Mouse (Mus musculus) brown adipose tissue, adult 24 weeks (tissue): ENCODE results near the gene Clasp1. TPM values are rescaled to one million over a fixed set of nuclear protein-coding genes. Genes with fewer than 3 reads are reported as not detected.

Source experiments
- H3K27ac ChIP-seq: fragments of 200-500 bp; replicated peaks from 2 replicates; pipeline ENCODE4 v1.5.1; 2012; ENCODE audit warnings: low read depth, mild to moderate bottlenecking, low read length
- H3K4me1 ChIP-seq: fragments of 200-500 bp; 2 replicates; pipeline ENCODE4 v1.6.1; 2012; ENCODE audit warnings: low read length, mixed read lengths; ENCODE audit not compliant: control insufficient read depth, insufficient read depth, insufficient read length
- H3K4me3 ChIP-seq: fragments of 200-500 bp; 2 replicates; pipeline ENCODE4 v1.5.1; 2012; ENCODE audit warnings: low read depth, mild to moderate bottlenecking, low read length, moderate library complexity; ENCODE audit not compliant: insufficient read depth
- polyA plus RNA-seq: library from polyadenylated mRNA; stranded (reverse); fragments of >200 nt; gene quantifications from 2 replicates; pipeline ENCODE4 v1.2.4, GENCODE M21; 2012; ENCODE audit not compliant: missing spikeins, insufficient read depth, insufficient read length

Gene Clasp1
- polyA plus RNA-seq, 1 experiment = 11.5 TPM

DNA sequence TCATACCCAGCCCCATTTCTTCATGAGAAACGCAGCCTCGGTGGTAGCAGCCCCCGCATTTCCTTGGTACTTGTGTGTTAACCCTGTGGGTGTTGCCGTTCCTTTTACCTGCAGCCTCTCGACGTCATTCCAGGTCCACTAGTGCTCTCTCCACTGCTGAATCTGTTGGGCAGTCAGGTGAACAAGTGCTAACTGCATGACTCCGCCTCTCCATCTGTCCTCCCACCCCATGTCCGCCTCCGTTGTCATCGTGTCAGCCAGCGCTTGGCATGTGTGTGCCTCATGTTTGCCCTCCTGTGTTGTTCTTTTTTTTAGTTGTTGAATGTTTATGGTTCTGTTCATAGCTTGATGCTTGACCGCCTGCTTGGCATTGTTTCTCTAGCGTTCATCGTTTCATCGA, 147.2 kb downstream of the Clasp1 start:
- H3K4me3 ChIP-seq = no peak overlapping the region

DNA sequence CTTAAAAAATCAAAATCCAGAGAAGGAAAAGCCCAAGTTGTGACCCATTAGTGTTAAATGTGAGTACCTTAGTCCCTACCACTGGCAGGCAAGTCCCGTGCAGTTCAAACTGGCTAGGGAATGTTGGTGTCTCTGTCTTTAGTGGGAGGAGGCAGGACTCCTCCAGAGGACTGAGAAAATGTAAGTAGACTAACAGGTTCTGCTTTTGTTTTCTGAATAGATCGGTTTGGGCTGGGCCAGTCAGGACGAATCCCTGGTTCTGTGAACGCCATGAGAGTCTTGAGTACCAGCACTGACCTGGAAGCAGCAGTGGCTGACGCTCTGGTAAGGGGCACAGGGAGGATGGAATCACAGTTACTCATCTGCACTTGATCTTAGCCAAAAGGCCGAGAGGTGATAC, 150.2 kb downstream of the Clasp1 start:
- H3K4me1 ChIP-seq = no peaks in the 10 kb centered on the region
- no peak overlapping the region for H3K27ac ChIP-seq
- H3K4me3 ChIP-seq = no peak overlapping the region

More for the DNA sequence above, 147.2 kb downstream of the Clasp1 start:
- no peaks in the 10 kb centered on the region for H3K4me1 ChIP-seq
- H3K27ac ChIP-seq = no peak overlapping the region

GRCm38 (mm10) chr1:118542880-118543279, 154.0 kb downstream of the Clasp1 start:
- H3K4me1 ChIP-seq = no peaks in the 10 kb centered on the region
- H3K27ac ChIP-seq = no peak overlapping the region
- H3K4me3 ChIP-seq = no peak overlapping the region

DNA sequence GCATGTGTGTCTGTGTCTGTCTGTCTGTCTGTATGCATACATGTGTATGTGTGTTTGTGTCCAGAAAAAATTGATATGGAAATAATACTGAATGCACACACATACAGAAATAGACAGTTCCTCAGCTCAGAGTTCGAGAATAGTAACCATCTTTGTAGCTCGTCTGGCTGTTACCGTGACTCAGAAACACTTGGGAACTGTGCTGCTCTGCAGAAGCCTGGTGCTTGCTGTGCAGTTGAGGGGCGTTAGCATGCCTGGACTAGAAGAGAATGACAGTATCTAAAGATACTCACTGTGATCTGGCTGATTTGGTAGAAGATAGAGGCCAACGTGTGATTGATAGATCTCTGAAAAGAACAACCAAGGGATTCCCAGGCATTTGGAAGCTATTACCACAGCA, 159.9 kb downstream of the Clasp1 start:
- Histone ChIP-seq H3K4me1 (no peaks in the 10 kb centered on the region), H3K27ac (no peak overlapping the region), H3K4me3 (no peak overlapping the region)

GRCm38 (mm10) chr1:118551152-118551551, 162.3 kb downstream of the Clasp1 start:
- H3K4me3 ChIP-seq = no peak overlapping the region
- no peak overlapping the region for H3K27ac ChIP-seq
- H3K4me1 ChIP-seq = no peaks in the 10 kb centered on the region

GRCm38 (mm10) chr1:118552071-118552470, 163.2 kb downstream of the Clasp1 start:
- Histone ChIP-seq H3K4me1 (no peaks in the 10 kb centered on the region), H3K4me3 (no peak overlapping the region), H3K27ac (no peak overlapping the region)

- no peak overlapping the region for H3K27ac ChIP-seq
- no peaks in the 10 kb centered on the region for H3K4me1 ChIP-seq
- no peak overlapping the region for H3K4me3 ChIP-seq
Measured at GRCm38 (mm10) chr1:118553045-118553444, 164.2 kb downstream of the Clasp1 start.

DNA sequence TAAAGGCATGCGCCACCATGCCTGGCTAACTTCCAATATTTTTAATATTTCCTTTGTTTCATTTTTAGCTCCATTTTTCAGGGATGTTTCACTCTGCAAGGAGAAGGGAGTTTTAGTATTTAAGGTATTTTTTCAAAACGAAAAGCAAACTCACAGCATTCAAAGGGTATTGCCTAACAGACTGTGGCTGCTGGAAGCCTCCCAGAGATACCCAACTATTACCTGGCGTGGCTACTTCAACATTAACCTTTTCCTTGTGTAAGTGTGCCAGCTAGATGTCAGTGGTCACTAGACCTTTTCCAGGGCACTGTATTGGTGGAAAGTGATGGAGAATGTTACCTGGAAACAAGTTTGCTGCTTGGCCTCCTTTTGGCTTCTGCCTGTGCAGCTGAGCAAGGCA, 164.6 kb downstream of the Clasp1 start:
- H3K4me1 ChIP-seq = no peaks in the 10 kb centered on the region
- no peak overlapping the region for H3K27ac ChIP-seq
- H3K4me3 ChIP-seq = no peak overlapping the region

DNA sequence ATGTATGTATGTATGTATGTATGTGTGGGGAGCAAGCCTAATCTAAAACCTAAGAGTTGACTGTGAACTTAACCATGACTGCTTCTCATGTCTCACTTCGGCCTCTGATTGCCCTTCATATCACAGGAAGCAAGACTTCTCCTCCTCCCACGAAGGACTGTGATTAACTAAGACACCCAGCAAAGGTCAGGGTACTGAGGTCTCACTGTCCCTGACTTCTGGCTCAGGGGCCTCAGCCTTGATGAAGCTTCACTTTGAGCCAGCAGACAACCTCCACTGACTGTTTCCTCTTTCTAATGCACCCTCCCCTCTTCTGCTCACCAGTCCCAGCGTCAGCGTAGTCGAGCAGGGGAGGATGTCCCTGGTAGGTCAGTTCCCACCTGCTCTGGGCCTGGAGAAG, 166.1 kb downstream of the Clasp1 start:
- Histone ChIP-seq H3K27ac (no peak overlapping the region), H3K4me3 (no peak overlapping the region), H3K4me1 (no peaks in the 10 kb centered on the region)

DNA sequence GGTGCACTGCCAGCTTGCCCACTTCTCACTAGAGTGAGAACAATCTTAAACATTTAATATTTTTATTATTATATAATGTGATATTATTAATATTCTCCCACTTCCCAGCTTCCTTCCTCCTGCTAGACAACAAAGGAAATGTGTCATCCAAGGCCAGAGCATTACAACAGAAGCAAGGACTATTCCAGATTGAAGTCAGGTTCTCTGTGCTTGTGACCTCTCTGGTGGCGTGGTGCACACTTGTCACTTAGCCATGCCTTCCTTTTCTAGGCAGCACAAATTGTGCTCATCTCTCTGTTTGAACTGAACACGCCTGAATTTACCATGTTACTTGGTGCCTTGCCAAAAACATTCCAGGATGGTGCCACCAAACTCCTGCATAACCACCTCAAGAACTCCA, 170.9 kb downstream of the Clasp1 start:
- Histone ChIP-seq H3K4me3 (no peak overlapping the region), H3K27ac (no peak overlapping the region), H3K4me1 (no peaks in the 10 kb centered on the region)

GRCm38 (mm10) chr1:118564561-118564960, 175.7 kb downstream of the Clasp1 start:
- Histone ChIP-seq H3K4me1 (no peaks in the 10 kb centered on the region), H3K27ac (no peak overlapping the region), H3K4me3 (no peak overlapping the region)

GRCm38 (mm10) chr1:118567659-118568058, 178.8 kb downstream of the Clasp1 start:
- H3K4me3 ChIP-seq = no peak overlapping the region
- H3K27ac ChIP-seq = no peak overlapping the region
- H3K4me1 ChIP-seq = no peaks in the 10 kb centered on the region

DNA sequence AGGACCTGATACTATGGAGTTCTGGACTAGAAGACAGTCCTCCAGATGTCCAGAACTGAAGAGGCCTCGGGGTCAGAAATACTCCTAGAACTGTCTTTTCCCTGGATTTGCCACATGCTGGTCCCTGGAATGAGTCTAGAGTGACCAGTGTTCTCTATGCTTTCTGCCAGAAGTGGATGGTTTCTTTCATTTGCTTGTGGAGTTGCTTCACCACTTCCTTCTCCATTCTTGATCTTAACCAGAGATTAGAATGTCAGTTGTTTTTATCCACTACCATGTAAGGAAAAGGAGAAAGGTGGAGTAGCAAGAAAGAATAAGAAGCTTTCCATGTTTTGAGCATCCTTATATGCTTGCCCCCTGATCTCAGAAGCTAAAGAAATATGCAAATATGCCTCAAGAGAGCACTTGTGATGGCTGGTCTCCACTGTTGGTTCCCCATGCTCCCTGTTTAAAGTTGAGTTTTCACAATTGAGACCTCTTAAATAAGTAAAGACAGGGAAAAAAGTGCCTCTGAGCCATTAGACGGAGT, 191.4 kb downstream of the Clasp1 start:
- Histone ChIP-seq H3K27ac (no peak overlapping the region), H3K4me1 (no peaks in the 10 kb centered on the region)

GRCm38 (mm10) chr1:118581179-118581578, 192.3 kb downstream of the Clasp1 start:
- Histone ChIP-seq H3K4me3 (no peak overlapping the region), H3K4me1 (no peaks in the 10 kb centered on the region), H3K27ac (no peak overlapping the region)

More for the DNA sequence above, 191.4 kb downstream of the Clasp1 start:
- no peak overlapping the region for H3K4me3 ChIP-seq

DNA sequence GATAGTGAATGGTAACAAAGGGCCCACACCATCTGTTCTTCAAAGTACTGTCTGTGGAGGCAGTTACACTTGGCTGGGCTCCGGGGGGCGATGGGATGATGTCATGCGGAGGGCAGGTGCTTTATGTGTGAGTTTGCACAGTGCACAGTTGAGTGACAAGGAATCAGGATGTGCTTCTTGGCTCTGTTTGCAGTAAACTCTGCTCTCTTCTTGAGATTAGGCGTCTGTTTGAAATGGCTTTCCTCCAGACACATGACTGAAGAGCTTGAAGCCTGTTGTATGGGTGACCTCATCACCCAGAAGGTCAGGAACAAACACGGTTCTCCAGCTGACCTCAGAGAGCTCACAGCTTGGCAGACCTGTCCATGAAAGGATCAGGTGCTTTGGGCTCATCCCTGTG, 200.9 kb downstream of the Clasp1 start:
- no peak overlapping the region for H3K4me3 ChIP-seq
- no peak overlapping the region for H3K27ac ChIP-seq
- no peaks in the 10 kb centered on the region for H3K4me1 ChIP-seq

DNA sequence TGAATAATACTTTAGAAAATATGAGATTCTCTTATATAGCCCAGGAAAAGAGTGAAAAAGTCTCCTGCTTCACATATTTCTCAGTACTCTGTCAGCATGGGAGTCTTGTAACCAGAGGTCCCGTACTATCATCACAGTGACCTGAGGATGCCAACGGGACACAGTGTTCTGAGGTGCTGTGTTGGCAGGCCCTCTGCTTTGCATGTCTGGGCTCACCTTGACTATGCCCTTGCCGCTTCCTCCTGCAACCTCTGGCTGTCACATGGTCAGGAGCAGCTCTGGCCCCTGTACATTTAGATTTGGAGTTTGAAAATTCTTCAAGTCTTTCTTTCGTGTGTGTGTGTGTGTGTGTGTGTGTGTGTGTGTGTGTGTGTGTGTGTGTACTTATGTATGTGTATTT, 204.1 kb downstream of the Clasp1 start:
- Histone ChIP-seq H3K4me3 (no peak overlapping the region), H3K27ac (no peak overlapping the region), H3K4me1 (no peaks in the 10 kb centered on the region)

- Histone ChIP-seq H3K4me1 (no peaks in the 10 kb centered on the region), H3K27ac (no peak overlapping the region), H3K4me3 (no peak overlapping the region)
Measured at GRCm38 (mm10) chr1:118595395-118595794, 206.5 kb downstream of the Clasp1 start.
